Mouse (Mus musculus) Patski (cell line): ENCODE data around the gene Mpped2. TPM values are rescaled to one million over a fixed set of nuclear protein-coding genes. Genes with fewer than 3 reads are reported as not detected.

Experiments
- ATAC-seq: fragments of 100-300 bp; one replicate; pipeline ENCODE4 v1.8.0; 2021
- CTCF ChIA-PET: fragments of 350-600 bp; sonication (Branson Sonifier 250); formaldehyde crosslinking; loops from one replicate; lab custom pipeline; 2022; ENCODE audit warnings: inconsistent platforms; lab: Charles Lee
- POLR2A ChIA-PET: fragments of 350-600 bp; sonication (Branson Sonifier 250); formaldehyde crosslinking; loops from one replicate; lab custom pipeline; 2022; ENCODE audit warnings: antibody characterized with exemption, inconsistent platforms; lab: Charles Lee
- DNase-seq: peaks from one replicate; pipeline ENCODE4 v3.0.0-alpha.2; 2011; ENCODE audit warnings: low read depth, low spot score
- H3K27me3 ChIP-seq: fragments of 371-371 bp; one replicate; pipeline ENCODE4 v1.5.1; 2021
- CTCF ChIP-seq: fragments of 100-300 bp; IDR thresholded peaks from one replicate; pipeline ENCODE4 v1.5.1; 2021
- in situ Hi-C: fragments of 300-500 bp; cut with MboI; formaldehyde crosslinking; loops from 3 replicates; pipeline ENCODE4 v1.11.1; 2018; ENCODE audit warnings: low pct_unique_long_range_greater_than_20kb, mixed read lengths
- polyA plus RNA-seq: library from polyadenylated mRNA; unstranded; gene quantifications from one replicate; pipeline ENCODE4 v1.2.3, GENCODE M21; 2021

Mpped2 gene
- polyA plus RNA-seq, 1 experiment from 2014 or later: 4.6 TPM

DNA sequence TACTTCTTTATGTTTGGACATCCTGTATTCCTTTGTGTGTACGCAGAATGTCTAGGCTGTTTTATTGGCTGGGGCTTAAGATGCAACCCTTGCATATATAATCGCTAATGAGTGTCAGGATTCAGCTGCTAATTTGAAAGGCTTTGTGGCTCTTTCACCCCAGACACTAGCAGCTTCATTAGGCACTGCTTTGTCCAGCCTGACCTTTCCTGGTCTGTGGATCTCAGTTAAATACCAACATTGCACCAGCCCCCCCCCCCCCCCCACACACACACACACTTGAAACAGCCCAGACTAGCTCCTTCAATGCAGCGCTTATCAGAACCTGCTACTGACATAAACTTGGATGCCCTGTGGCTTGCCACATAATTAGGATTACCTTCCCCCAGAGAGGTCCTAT is 104.8 kb downstream of the Mpped2 start:
- CTCF ChIA-PET: no interaction called here
- ATAC-seq (no peak), DNase-seq (no peak)

DNA sequence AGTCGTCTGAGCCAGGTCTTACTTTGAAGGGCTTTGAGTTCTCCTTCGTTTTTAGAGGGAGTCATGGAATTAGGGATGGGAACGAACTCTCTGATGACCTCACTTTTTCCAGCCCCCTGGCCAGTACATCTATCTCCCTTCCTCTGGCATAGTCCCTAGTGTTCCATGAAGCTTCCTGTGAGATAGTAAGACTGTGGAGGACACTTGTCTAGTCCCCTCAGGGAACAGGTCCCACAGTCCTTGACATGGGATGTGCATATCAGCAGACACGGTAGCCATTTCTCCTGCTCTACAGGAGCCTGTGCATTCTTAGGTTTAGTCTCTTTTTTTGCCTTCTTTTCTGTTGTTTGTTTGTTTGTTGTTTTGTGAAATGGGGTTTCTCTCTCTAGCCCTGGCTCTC is 105.8 kb downstream of the Mpped2 start:
- in situ Hi-C loops: no loop called here
- DNase-seq (no peak), ATAC-seq (no peak)
- no peaks in the 10 kb centered on the region for H3K27me3 ChIP-seq
- no peak for TF ChIP-seq CTCF
- ChIA-PET CTCF (no interaction called here), POLR2A (no interaction called here)

More for the DNA sequence above, 104.8 kb downstream of the Mpped2 start:
- no peaks in the 10 kb centered on the region for H3K27me3 ChIP-seq
- no peak for TF ChIP-seq CTCF
- in situ Hi-C loops: no loop called here
- POLR2A ChIA-PET: no interaction called here

- CTCF ChIA-PET: no interaction called here
- in situ Hi-C loops: no loop called here
- POLR2A ChIA-PET: no interaction called here
- ATAC-seq (no peak), DNase-seq (no peak)
- TF ChIP-seq CTCF: no peak
- no peaks in the 10 kb centered on the region for H3K27me3 ChIP-seq
Measured at GRCm38 (mm10) chr2:106815898-106816297, 122.8 kb downstream of the Mpped2 start.

- no peaks in the 10 kb centered on the region for H3K27me3 ChIP-seq
- DNase-seq: no peak
- ChIA-PET POLR2A (interaction anchor here (0.5 kb wide), 1 partner anchor 125 kb away, joined by 4 read pairs; no protein-coding TSS in a partner anchor), CTCF (interaction anchor here (0.6 kb wide), 1 partner anchor 452 kb away, joined by 3 read pairs; no protein-coding TSS in a partner anchor)
- no peak for ATAC-seq
- in situ Hi-C loops: no loop called here
- TF ChIP-seq CTCF: no peak
Measured at GRCm38 (mm10) chr2:106821292-106821691, 128.2 kb downstream of the Mpped2 start.

DNA sequence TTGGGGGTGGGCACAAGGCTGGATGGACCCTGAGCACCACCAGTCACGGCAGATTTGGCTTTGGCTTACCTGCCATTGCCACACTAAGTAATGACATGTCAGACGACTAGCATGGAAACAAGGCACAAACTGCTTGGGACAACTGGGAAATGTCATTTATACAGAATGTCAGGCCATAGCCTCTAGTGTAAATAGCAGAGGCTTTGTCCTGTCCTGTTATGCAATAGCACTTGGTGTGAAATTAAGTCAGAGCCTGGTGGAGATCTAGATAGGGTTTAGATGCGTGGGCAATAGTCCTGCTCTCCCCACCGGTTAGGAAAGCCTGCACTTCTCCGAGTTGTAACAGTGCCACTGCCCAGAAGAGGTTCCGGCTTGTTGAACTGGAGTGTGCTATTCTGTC is 128.8 kb downstream of the Mpped2 start:
- TF ChIP-seq CTCF: no peak
- no peaks in the 10 kb centered on the region for H3K27me3 ChIP-seq
- CTCF ChIA-PET: no interaction called here
- POLR2A ChIA-PET: no interaction called here
- DNase-seq (no peak), ATAC-seq (no peak)
- in situ Hi-C loops: no loop called here

GRCm38 (mm10) chr2:106822540-106822939 is 129.5 kb downstream of the Mpped2 start:
- CTCF ChIA-PET: no interaction called here
- no peak for TF ChIP-seq CTCF
- ATAC-seq: no peak
- in situ Hi-C loops: no loop called here
- no peaks in the 10 kb centered on the region for H3K27me3 ChIP-seq
- POLR2A ChIA-PET: no interaction called here
- DNase-seq: no peak

DNA sequence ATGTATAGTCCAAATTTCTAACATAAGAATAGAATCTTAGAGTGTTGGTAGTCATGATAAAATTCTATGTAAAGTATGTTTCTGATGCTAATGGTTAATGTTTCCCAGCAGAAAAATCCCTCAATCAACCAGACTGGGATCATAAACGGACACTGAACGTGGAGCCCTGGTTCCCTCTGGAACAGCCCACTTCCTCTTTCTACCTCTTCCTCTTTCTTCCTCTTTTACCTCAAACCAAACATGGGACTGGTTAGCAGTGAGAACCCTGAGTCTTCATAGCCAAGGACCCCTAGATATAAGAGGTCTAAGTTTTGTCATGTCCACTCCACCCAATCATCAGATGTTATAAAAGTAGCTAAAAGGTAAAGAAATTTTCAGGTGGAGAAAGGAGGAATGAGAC is 132.4 kb downstream of the Mpped2 start:
- ATAC-seq (no peak), DNase-seq (no peak)
- in situ Hi-C loops: no loop called here
- no peak for TF ChIP-seq CTCF
- POLR2A ChIA-PET: no interaction called here
- H3K27me3 ChIP-seq: no peaks in the 10 kb centered on the region
- CTCF ChIA-PET: interaction anchor here (1.3 kb wide), 1 partner anchor 24 kb away, joined by 4 read pairs; no protein-coding TSS in a partner anchor

DNA sequence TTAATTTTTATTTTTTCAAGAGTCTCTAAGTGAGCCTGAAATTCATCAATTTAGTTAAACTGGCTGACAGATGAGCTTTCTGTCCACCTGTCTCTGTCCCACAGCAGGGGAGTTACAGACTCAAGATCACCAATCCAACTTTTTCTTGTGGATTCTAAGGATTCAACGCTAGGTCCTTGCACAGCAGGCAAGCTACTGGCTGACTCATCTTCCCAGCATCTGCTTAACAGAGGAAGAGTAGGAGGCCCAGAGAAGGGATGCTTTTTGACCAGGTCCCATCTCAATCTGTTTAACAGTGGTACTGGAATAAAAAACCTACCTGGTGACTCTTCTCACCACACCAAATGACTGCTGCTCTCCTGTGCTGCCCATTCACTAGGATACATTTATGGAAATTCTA is 133.0 kb downstream of the Mpped2 start:
- ChIA-PET POLR2A (no interaction called here), CTCF (interaction anchor here (1.3 kb wide), 1 partner anchor 25 kb away, joined by 4 read pairs; no protein-coding TSS in a partner anchor)
- no peak for ATAC-seq
- H3K27me3 ChIP-seq: no peaks in the 10 kb centered on the region
- DNase-seq: no peak
- no peak for TF ChIP-seq CTCF
- in situ Hi-C loops: no loop called here

- in situ Hi-C loops: no loop called here
- ChIA-PET CTCF (interaction anchor here (1.3 kb wide), 1 partner anchor 26 kb away, joined by 4 read pairs; no protein-coding TSS in a partner anchor), POLR2A (no interaction called here)
- ATAC-seq (no peak), DNase-seq (no peak)
- H3K27me3 ChIP-seq: no peaks in the 10 kb centered on the region
- no peak for TF ChIP-seq CTCF
Measured at GRCm38 (mm10) chr2:106826806-106827205, 133.7 kb downstream of the Mpped2 start.

DNA sequence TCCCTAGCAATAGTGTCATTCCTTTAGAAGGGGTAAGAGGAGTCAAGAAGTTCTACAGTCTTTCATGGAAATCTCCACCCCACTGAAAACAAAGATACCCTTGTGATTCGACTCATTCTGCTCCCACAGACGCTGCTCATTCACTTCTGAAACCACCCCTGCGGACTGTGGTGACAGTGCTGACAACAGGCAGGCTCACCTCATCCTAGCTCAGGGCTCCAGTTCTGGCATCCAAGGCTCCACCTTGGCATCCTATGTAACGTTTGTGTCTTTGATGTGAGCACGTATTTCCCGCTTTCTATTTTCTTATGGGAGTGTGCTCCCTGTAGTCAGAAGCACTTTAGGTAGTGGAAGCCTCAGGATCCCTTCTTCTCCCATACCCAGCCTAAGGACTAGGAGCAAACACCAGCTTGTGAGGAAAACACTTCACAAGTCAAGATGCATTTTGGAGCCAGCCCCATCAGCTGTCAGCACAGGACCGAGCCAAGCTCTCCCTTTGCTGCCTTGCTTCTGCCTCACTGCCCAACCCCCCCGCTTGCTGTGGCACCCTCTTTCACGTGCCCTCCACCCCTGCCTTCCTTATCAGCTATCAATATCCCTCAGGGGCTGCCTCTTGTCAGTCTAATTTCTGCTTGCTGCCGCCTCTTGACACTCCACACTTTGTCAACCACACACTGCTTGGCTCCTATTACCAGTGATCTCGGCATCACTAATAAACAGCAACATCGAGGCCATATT is 135.7 kb downstream of the Mpped2 start:
- TF ChIP-seq CTCF: no peak
- POLR2A ChIA-PET: no interaction called here
- H3K27me3 ChIP-seq: no peaks in the 10 kb centered on the region
- in situ Hi-C loops: no loop called here
- ATAC-seq (no peak), DNase-seq (no peak)
- CTCF ChIA-PET: no interaction called here

GRCm38 (mm10) chr2:106829420-106829819 is 136.4 kb downstream of the Mpped2 start:
- CTCF ChIA-PET: no interaction called here
- no peak for DNase-seq
- POLR2A ChIA-PET: no interaction called here
- in situ Hi-C loops: no loop called here
- no peaks in the 10 kb centered on the region for H3K27me3 ChIP-seq
- no peak for ATAC-seq
- no peak for TF ChIP-seq CTCF

GRCm38 (mm10) chr2:106832577-106832976 is 139.5 kb downstream of the Mpped2 start:
- CTCF ChIA-PET: no interaction called here
- TF ChIP-seq CTCF: no peak
- in situ Hi-C loops: no loop called here

More at GRCm38 (mm10) chr2:106832577-106832976, 139.5 kb downstream of the Mpped2 start:
- POLR2A ChIA-PET: no interaction called here
- ATAC-seq (no peak), DNase-seq (no peak)
- no peaks in the 10 kb centered on the region for H3K27me3 ChIP-seq
